Mouse (Mus musculus): ENCODE data around the gene Ephx1. TPM values are rescaled to one million over a fixed set of nuclear protein-coding genes. Genes with fewer than 3 reads are reported as not detected.
A peak's percentile ranks its signal among the peaks of the same experiment; 100 is the strongest.

Gene Ephx1
- polyA plus RNA-seq, 1 experiment: 156 TPM

- no peak for TF ChIP-seq POLR2A (IDR thresholded peaks at IDR 0.05; ENCODE audit: low read depth, low read length)
- no peak for TF ChIP-seq CTCF (IDR thresholded peaks at IDR 0.05; ENCODE audit: borderline replicate concordance, insufficient read depth, low read length)
- no peaks in the 10 kb centered on the region; the same call in 1 of the 2 replicates for H3K4me1 ChIP-seq (ENCODE audit: control insufficient read depth, insufficient read depth, low read length)
- no peak overlapping the region for H3K4me3 ChIP-seq (ENCODE audit: insufficient read depth, low read length)
- H3K27ac ChIP-seq (ENCODE audit: insufficient read depth, low read length): no peak overlapping the region
These were observed 40.2 kb downstream of the Ephx1 start for GRCm38 (mm10) chr1:180980464-180980863.

- Histone ChIP-seq H3K4me1 (ENCODE audit: control insufficient read depth, insufficient read depth, low read length) (no peaks in the 10 kb centered on the region; the same call in 1 of the 2 replicates), H3K4me3 (ENCODE audit: insufficient read depth, low read length) (no peak overlapping the region), H3K27ac (ENCODE audit: insufficient read depth, low read length) (no peak overlapping the region)
- no peak for TF ChIP-seq CTCF (IDR thresholded peaks at IDR 0.05; ENCODE audit: borderline replicate concordance, insufficient read depth, low read length)
- TF ChIP-seq POLR2A (IDR thresholded peaks at IDR 0.05; ENCODE audit: low read depth, low read length): no peak
These were observed 41.0 kb downstream of the Ephx1 start for GRCm38 (mm10) chr1:180979484-180980251.

GRCm38 (mm10) chr1:180976110-180976679 lies 44.5 kb downstream of the Ephx1 start:
- TF ChIP-seq CTCF (IDR thresholded peaks at IDR 0.05; ENCODE audit: borderline replicate concordance, insufficient read depth, low read length) (peak; percentile 84), POLR2A (IDR thresholded peaks at IDR 0.05; ENCODE audit: low read depth, low read length) (no peak)
- no peak overlapping the region for H3K4me3 ChIP-seq (ENCODE audit: insufficient read depth, low read length)
- H3K27ac ChIP-seq (ENCODE audit: insufficient read depth, low read length): no peak overlapping the region
- no peaks in the 10 kb centered on the region for H3K4me1 ChIP-seq (ENCODE audit: control insufficient read depth, insufficient read depth, low read length)

- H3K4me1 ChIP-seq (ENCODE audit: control insufficient read depth, insufficient read depth, low read length): no peaks in the 10 kb centered on the region
- TF ChIP-seq CTCF (IDR thresholded peaks at IDR 0.05; ENCODE audit: borderline replicate concordance, insufficient read depth, low read length): no peak
- no peak for TF ChIP-seq POLR2A (IDR thresholded peaks at IDR 0.05; ENCODE audit: low read depth, low read length)
- H3K4me3 ChIP-seq (ENCODE audit: insufficient read depth, low read length): no peak overlapping the region
- no peak overlapping the region for H3K27ac ChIP-seq (ENCODE audit: insufficient read depth, low read length)
These were observed 46.5 kb downstream of the Ephx1 start for GRCm38 (mm10) chr1:180974126-180974746.

GRCm38 (mm10) chr1:180972941-180973340 lies 47.8 kb downstream of the Ephx1 start:
- H3K4me1 ChIP-seq (ENCODE audit: control insufficient read depth, insufficient read depth, low read length): no peaks in the 10 kb centered on the region
- no peak overlapping the region for H3K27ac ChIP-seq (ENCODE audit: insufficient read depth, low read length)
- TF ChIP-seq POLR2A (IDR thresholded peaks at IDR 0.05; ENCODE audit: low read depth, low read length) (no peak), CTCF (IDR thresholded peaks at IDR 0.05; ENCODE audit: borderline replicate concordance, insufficient read depth, low read length) (no peak)
- H3K4me3 ChIP-seq (ENCODE audit: insufficient read depth, low read length): no peak overlapping the region

GRCm38 (mm10) chr1:180967261-180967660 lies 53.4 kb downstream of the Ephx1 start:
- peak overlapping the region; percentile 50 for H3K27ac ChIP-seq (ENCODE audit: insufficient read depth, low read length)
- H3K4me3 ChIP-seq (ENCODE audit: insufficient read depth, low read length): no peak overlapping the region
- TF ChIP-seq POLR2A (IDR thresholded peaks at IDR 0.05; ENCODE audit: low read depth, low read length) (no peak), CTCF (IDR thresholded peaks at IDR 0.05; ENCODE audit: borderline replicate concordance, insufficient read depth, low read length) (no peak)
- H3K4me1 ChIP-seq (ENCODE audit: control insufficient read depth, insufficient read depth, low read length): peaks cover 9% of the 10 kb centered on the region; the same call in 1 of the 2 replicates

GRCm38 (mm10) chr1:180966542-180966941 lies 54.2 kb downstream of the Ephx1 start:
- peak overlapping the region; percentile 50 for H3K27ac ChIP-seq (ENCODE audit: insufficient read depth, low read length)
- peaks cover 9% of the 10 kb centered on the region; the same call in 1 of the 2 replicates for H3K4me1 ChIP-seq (ENCODE audit: control insufficient read depth, insufficient read depth, low read length)
- TF ChIP-seq POLR2A (IDR thresholded peaks at IDR 0.05; ENCODE audit: low read depth, low read length): no peak
- TF ChIP-seq CTCF (IDR thresholded peaks at IDR 0.05; ENCODE audit: borderline replicate concordance, insufficient read depth, low read length): no peak
- no peak overlapping the region for H3K4me3 ChIP-seq (ENCODE audit: insufficient read depth, low read length)

- TF ChIP-seq POLR2A (IDR thresholded peaks at IDR 0.05; ENCODE audit: low read depth, low read length) (no peak), CTCF (IDR thresholded peaks at IDR 0.05; ENCODE audit: borderline replicate concordance, insufficient read depth, low read length) (no peak)
- H3K27ac ChIP-seq (ENCODE audit: insufficient read depth, low read length): peak overlapping the region; percentile 9; the same call in 1 of the 2 replicates
- H3K4me3 ChIP-seq (ENCODE audit: insufficient read depth, low read length): no peak overlapping the region
- peaks cover 9% of the 10 kb centered on the region; the same call in 1 of the 2 replicates for H3K4me1 ChIP-seq (ENCODE audit: control insufficient read depth, insufficient read depth, low read length)
These were observed 54.9 kb downstream of the Ephx1 start for GRCm38 (mm10) chr1:180965786-180966185.

GRCm38 (mm10) chr1:180958797-180959196 lies 61.9 kb downstream of the Ephx1 start:
- TF ChIP-seq CTCF (IDR thresholded peaks at IDR 0.05; ENCODE audit: borderline replicate concordance, insufficient read depth, low read length) (no peak), POLR2A (IDR thresholded peaks at IDR 0.05; ENCODE audit: low read depth, low read length) (no peak)
- peaks cover 3% of the 10 kb centered on the region; the same call in 1 of the 2 replicates for H3K4me1 ChIP-seq (ENCODE audit: control insufficient read depth, insufficient read depth, low read length)
- H3K4me3 ChIP-seq (ENCODE audit: insufficient read depth, low read length): no peak overlapping the region
- no peak overlapping the region for H3K27ac ChIP-seq (ENCODE audit: insufficient read depth, low read length)

All from embryonic fibroblast, embryonic 13.5 days (primary cell).